Mouse (Mus musculus) C2C12 (cell line): Measurements from ENCODE around the gene Mn1.

Source experiments
- CTCF ChIP-seq: IDR thresholded peaks from one replicate; pipeline ENCODE4 v1.5.1; 2011; ENCODE audit not compliant: control insufficient read depth, insufficient read depth, insufficient read length
- MYOD1 ChIP-seq: IDR thresholded peaks from one replicate; pipeline ENCODE4 v1.6.1; 2011; ENCODE audit warnings: low read depth; ENCODE audit not compliant: control insufficient read depth, insufficient read length
- USF1 ChIP-seq: IDR thresholded peaks from one replicate; pipeline ENCODE4 v1.6.1; 2011; ENCODE audit warnings: low read depth, mild to moderate bottlenecking, control low read depth, moderate library complexity

GRCm38 (mm10) chr5:111475721-111476120 lies 58.6 kb downstream of the Mn1 start:
- TF ChIP-seq USF1 (no peak), CTCF (no peak), MYOD1 (no peak)
